Mouse (Mus musculus) heart, postnatal 0 days (tissue): ENCODE results near the gene Gm9833.

Experiments used
- CTCF ChIP-seq: IDR thresholded peaks from 2 replicates; pipeline ENCODE4 v1.5.1; 2016; ENCODE audit warnings: antibody characterized with exemption, control low read depth, low read depth
- EP300 ChIP-seq: IDR thresholded peaks from 2 replicates; pipeline ENCODE4 v1.6.1; 2016; ENCODE audit warnings: antibody characterized with exemption, low read depth

- TF ChIP-seq CTCF: no peak
- TF ChIP-seq EP300: no peak
Measured at GRCm38 (mm10) chr3:10111570-10111969, 23.7 kb downstream of the Gm9833 start.
